Mouse (Mus musculus) megakaryocyte progenitor cell, adult 5-6 weeks (primary cell): Measurements from ENCODE around the gene Gm20831. TPM values are rescaled to one million over a fixed set of nuclear protein-coding genes. Genes with fewer than 3 reads are reported as not detected.
"Not testable (repeated sequence)": the region's sequence is repeated elsewhere in the genome, so short reads cannot be mapped to it uniquely, and the experiment has no call there.

ENCODE experiments used
- ATAC-seq: replicated peaks from 2 replicates; pipeline ENCODE4 v1.8.0; 2016; ENCODE audit warnings: mild to moderate bottlenecking, moderate TSS enrichment, inconsistent platforms; ENCODE audit not compliant: poor library complexity
- total RNA-seq, 2 experiments: library from RNA; stranded (forward) in 1 of 2; stranded (reverse) in 1 of 2; fragments of 157-497, 149-512 nt in 1 of 2; fragments of 200-1000 nt in 1 of 2; gene quantifications; 2 replicates each; pipeline versions ENCODE4 v1.2.3 to v1.2.4; 2015 to 2017

Gene Gm20831
- total RNA-seq (2015) (not detected in 2 replicates), total RNA-seq (2017) (not detected in 2 replicates)

- ATAC-seq, result not testable (repeated sequence)
Measured at GRCm38 (mm10) chrY:17874441-17874840, at the start of gene Gm20831, which contains the start of gene Gm20772. Gm20831 (plus strand) TSS chrY:17874741. Gm20772 (plus strand) TSS chrY:17874741.

GRCm38 (mm10) chrY:17846166-17846565, 28.4 kb upstream of the Gm20831 start, which contains the start of gene Gm21904:
Gm21904 (minus strand) TSS chrY:17846266.
- ATAC-seq, result not testable (repeated sequence)

DNA sequence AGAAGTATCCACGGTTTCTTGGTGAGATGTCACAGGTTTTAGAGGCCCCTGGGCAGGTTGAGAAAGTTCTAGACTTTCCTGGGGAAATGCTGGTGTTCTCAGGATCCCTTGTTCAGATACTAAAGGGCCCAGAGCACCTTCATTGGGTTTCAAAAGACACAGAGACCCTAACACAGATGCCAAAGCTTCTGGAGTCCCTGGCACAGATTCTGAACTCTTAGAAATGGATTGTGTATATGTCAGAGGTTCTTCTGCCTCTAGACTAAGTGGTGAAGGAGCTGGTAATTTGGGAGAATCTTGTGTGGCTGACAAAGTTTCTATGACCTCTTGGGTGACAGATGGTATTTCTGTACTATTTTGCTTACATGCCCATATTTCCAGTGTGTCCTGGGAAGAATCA, 62.7 kb downstream of the Gm20831 start, which contains the start of gene Srsy:
Srsy (minus strand) TSS at position 101 of the 400 bp plus-strand sequence.
- not testable (repeated sequence) for ATAC-seq

Other genes starting within 250 kb of the Gm20831 start
- gene Gm21904, start 28.5 kb upstream of the Gm20831 start, total RNA-seq (2015), result not detected in 2 replicates
- gene Gm21904, start 28.5 kb upstream of the Gm20831 start, total RNA-seq (2017), result not detected in 2 replicates
- not detected in 2 replicates for gene Gm20772, start within 50 bp of the Gm20831 start, total RNA-seq (2015)
- gene Gm20772, start within 50 bp of the Gm20831 start, total RNA-seq (2017), result not detected in 2 replicates
- not detected in 2 replicates for gene Srsy, start 62.6 kb downstream of the Gm20831 start, total RNA-seq (2015)
- gene Srsy, start 62.6 kb downstream of the Gm20831 start, total RNA-seq (2017), result not detected in 2 replicates
- gene Gm21764, start 187.1 kb downstream of the Gm20831 start, total RNA-seq (2015), result not detected in 2 replicates
- gene Gm21764, start 187.1 kb downstream of the Gm20831 start, total RNA-seq (2017), result not detected in 2 replicates
- not detected in 2 replicates for gene Ssty1, start 214.4 kb downstream of the Gm20831 start, total RNA-seq (2015)
- gene Ssty1, start 214.4 kb downstream of the Gm20831 start, total RNA-seq (2017), result not detected in 2 replicates